Mouse (Mus musculus) hematopoietic stem cell, adult 5-6 weeks (primary cell): ENCODE measurements around the gene Spaar. TPM values are rescaled to one million over a fixed set of nuclear protein-coding genes. Genes with fewer than 3 reads are reported as not detected.

Experiments
- ATAC-seq, 2 experiments: fragments of 125-278 bp in 1 of 2; replicated peaks in 1 of 2; 2 replicates each; pipeline ENCODE4 v1.8.0; 2016 to 2017; ENCODE audit warnings: inconsistent platforms in 2 of 2, mild to moderate bottlenecking in 2 of 2, moderate number of reproducible peaks in 2 of 2, low read depth in 1 of 2, moderate TSS enrichment in 1 of 2; ENCODE audit not compliant: low FRiP score in 2 of 2, poor library complexity in 2 of 2, severe bottlenecking in 2 of 2, insufficient read depth in 1 of 2, low TSS enrichment in 1 of 2
- total RNA-seq: library from RNA; stranded (forward); fragments of 172-1452, 232-1000 nt; gene quantifications from 2 replicates; pipeline ENCODE4 v1.2.3, GENCODE M21; 2017

Gene Spaar
- not detected in 2 replicates for total RNA-seq

GRCm38 (mm10) chr4:43729794-43730550 is at the start of gene Spaar:
Spaar (plus strand) TSS chr4:43730034.
- no peak for ATAC-seq

- no peak for ATAC-seq
Measured at GRCm38 (mm10) chr4:43690021-43690420, 39.8 kb upstream of the Spaar start.

GRCm38 (mm10) chr4:43691026-43691425 is 38.8 kb upstream of the Spaar start:
- no peak for ATAC-seq

GRCm38 (mm10) chr4:43693806-43694241 is 36.0 kb upstream of the Spaar start:
- peak; percentile 17 to 47; a peak in 2 of 4 replicates for ATAC-seq

- peak in 1 of 2 experiments; percentile 29; a peak in 1 of 4 replicates for ATAC-seq
Measured at GRCm38 (mm10) chr4:43694439-43695248, 35.2 kb upstream of the Spaar start.

- ATAC-seq: no peak
Measured at GRCm38 (mm10) chr4:43695249-43695671, 34.6 kb upstream of the Spaar start.

- ATAC-seq: no peak
Measured at GRCm38 (mm10) chr4:43696561-43696960, 33.3 kb upstream of the Spaar start.

- ATAC-seq: no peak
Measured at GRCm38 (mm10) chr4:43700707-43701106, 29.1 kb upstream of the Spaar start, which contains the start of gene Olfr70. Olfr70 (minus strand) TSS chr4:43700807.

- no peak for ATAC-seq
Measured at GRCm38 (mm10) chr4:43703439-43703838, 26.4 kb upstream of the Spaar start.

- no peak for ATAC-seq
Measured at GRCm38 (mm10) chr4:43703851-43704250, 26.0 kb upstream of the Spaar start.

- ATAC-seq: no peak
Measured at GRCm38 (mm10) chr4:43705991-43706390, 23.8 kb upstream of the Spaar start.

- ATAC-seq: no peak
Measured at GRCm38 (mm10) chr4:43709869-43710268, 20.0 kb upstream of the Spaar start, which contains the start of gene Olfr71. Olfr71 (minus strand) TSS chr4:43710255.

GRCm38 (mm10) chr4:43711821-43712220 is 18.0 kb upstream of the Spaar start:
- 0 out of 4 replicates have a peak, but pooled peaks of 1 of the 2 experiments have one; percentile 12 for ATAC-seq

GRCm38 (mm10) chr4:43713652-43714219 is 16.1 kb upstream of the Spaar start:
- no peak for ATAC-seq

- no peak for ATAC-seq
Measured at GRCm38 (mm10) chr4:43720491-43721228, 9.2 kb upstream of the Spaar start.

GRCm38 (mm10) chr4:43722191-43722590 is 7.6 kb upstream of the Spaar start:
- no peak for ATAC-seq

GRCm38 (mm10) chr4:43724764-43725163 is 5.1 kb upstream of the Spaar start:
- no peak for ATAC-seq
